Mouse (Mus musculus): ENCODE measurements around the gene Upk1a.
A peak's percentile ranks its signal among the peaks of the same experiment; 100 is the strongest.

Upk1a gene

DNA sequence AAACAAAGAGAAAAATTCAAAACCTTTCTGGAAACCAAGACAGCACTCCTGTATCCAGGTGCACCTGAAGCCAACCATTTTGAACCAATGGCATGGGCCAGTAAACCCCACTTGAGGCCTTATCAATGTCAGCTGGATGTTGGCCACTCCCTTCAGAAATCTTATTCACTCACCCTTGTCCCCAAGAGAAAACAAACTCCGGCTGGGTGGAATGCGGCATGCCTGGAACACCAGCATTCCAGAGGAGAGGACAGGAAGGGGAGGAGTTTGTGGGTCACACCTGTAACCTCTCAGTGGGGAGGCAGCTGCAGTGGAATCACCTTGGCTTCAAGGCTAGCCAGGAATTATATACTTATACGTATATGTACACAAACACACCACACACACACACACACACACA, 10.1 kb downstream of the Upk1a start:
- no peak for DNase-seq (ENCODE audit: low spot score in 2 of 2)

DNA sequence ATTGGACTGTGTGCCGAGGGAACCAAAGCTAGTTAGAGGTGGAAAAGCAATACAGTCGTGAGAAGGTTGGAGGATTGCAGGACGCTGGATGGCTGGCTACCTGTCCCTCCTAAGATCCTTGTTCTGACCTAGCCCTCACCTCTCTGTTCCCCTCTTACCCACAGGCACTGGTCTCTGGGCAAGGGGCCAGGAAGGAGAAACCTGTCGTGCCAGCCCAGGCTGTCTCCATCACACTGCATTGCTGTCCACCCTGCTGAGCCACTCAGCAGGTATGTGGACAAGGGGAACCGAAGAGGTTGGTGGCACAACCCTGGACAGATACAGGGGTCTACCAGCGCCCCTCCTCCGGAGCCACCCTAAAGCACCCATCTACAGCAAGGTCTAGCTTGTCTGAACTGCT, 12.0 kb downstream of the Upk1a start:
- no peak for DNase-seq (ENCODE audit: low spot score in 2 of 2)

GRCm38 (mm10) chr7:30599933-30600353, 12.7 kb downstream of the Upk1a start:
- peak; percentile 90 to 94 for DNase-seq (ENCODE audit: low spot score in 2 of 2)

- DNase-seq (ENCODE audit: low spot score in 2 of 2), result no peak
Measured at GRCm38 (mm10) chr7:30598786-30599185, 13.9 kb downstream of the Upk1a start, which contains the start of gene Zbtb32. Gene Zbtb32 (minus strand): TSS chr7:30598909.

DNA sequence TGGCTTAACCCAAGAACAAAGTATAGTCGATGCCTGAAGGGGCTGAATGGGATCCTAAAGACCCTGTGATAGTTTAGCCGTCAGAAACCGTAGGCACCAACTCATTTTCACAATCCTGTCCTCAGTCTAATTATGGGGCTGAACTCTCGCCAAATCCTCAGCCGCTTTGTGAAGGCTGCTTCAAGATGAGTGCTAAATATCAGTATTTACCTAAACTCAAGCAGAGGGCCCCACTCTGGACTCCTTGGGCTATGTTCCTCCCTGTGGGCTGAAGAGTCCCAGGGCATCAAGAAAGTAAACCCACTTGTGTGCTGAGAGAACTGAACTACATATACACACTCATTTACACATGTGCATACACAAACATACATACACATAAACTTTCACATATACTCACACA, 15.8 kb downstream of the Upk1a start:
- no peak for DNase-seq (ENCODE audit: low spot score in 2 of 2)

DNA sequence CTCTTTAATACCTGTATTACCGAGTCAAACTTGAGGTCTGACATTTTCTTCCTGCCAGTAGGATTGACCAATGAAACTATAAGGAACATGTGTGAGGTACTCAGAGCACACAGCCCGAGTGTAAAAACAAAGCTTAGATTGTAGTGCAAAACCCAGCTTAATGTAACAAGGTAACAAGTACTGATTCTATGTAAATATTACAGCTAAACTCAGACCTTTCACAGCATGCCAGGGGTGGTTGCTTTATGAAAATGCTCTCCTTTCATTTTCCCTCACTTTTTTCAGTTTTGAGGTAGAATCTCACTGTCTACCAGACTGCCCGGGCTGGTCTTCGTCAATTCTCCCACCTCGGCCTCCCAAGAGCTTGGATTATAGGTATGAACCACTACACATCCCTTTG, 16.6 kb downstream of the Upk1a start:
- DNase-seq (ENCODE audit: low spot score in 2 of 2), result no peak

GRCm38 (mm10) chr7:30594510-30595024, 18.1 kb downstream of the Upk1a start:
- DNase-seq (ENCODE audit: low spot score in 2 of 2), result no peak

DNA sequence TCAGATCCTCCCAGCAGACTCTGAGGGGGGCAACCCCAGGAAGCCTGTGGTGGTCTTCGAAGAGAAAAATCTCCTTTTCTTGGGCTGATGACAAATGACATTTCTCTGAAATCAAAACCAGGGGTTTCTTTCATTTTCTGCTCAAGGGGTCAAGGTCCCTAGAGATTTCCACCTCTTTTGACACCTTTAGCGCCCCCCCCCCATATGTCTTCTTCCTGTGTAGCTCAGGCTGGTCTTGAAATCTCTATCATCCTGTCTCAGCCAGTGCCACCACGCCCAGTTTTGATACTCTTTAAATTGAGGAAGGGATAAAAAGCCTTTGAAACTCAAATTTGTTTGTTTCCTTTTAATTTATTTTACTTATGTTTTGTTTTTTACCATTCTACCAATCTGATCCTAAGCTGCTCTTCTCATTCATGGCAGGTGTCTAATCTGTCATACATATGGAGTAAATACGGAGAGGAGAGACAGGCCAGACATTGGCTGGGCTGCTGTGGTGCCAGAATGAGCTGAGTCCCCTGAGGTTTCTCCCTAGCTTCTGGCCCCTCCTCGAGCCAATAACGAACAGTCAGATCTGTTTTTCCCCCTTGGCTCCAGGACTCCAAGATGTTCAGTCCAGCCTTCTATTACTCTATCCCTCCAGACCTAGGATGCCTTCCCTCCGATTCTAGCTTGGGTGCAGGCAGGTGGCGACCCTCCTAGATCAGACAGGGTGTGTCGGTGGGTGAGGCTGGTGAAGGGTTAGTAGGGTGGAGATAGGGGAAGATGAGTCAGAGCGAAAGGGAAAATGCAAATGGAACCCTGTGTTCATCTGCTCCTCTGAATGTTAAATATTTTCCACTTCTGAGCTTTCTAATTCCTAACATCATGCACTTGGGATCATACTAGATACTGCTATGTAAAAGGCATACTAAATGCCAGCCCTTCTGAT, 18.8 kb downstream of the Upk1a start:
- DNase-seq (ENCODE audit: low spot score in 2 of 2), result no peak

DNA sequence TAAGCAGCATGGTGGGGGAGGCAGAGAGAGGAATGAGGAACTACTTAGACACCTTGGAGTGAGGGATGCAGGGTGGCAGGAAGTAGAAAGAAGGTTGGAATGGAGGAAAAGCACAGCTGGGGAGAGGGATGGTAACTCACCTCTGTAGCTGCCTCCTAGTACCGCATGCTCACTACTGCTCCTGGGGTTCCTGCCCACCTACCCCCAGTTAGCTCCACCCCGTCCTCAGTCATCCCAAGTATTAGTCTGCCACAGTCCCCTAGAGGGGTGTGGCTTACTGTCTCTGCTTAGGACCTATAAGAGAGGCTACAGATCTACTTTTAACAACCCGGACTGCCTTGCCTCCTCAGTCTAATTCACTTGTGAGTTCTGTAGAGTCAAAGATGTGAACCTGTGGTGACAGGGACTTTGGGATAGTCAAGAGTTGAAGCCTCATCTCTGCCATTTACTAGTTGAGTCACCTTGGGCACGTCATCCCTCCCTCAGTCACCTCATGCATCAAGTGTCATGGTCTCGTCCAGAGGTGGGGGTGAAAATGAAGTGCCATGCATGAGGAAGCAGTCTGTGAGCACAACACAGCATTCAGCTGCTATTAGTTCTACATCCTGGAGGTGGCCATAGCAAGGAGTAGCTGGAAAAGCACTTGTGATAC, 19.7 kb downstream of the Upk1a start:
- no peak for DNase-seq (ENCODE audit: low spot score in 2 of 2)

DNA sequence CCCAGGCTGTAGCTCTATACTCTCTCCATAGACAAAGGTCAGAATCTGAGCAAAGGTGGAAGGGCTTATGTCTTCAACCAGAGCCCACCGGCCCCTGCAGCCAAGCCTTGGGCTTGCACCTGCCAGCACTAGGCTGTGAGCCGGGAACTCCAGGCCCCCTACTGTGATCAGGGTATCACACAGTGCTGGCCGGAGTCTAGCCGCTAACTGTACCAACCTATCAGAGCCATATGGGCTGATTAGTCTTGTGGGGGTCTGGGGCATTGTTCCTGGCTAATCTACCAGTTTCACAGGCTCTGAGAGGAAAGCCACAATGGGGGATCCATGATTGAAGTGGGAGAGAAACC, 21.1 kb downstream of the Upk1a start:
- DNase-seq (ENCODE audit: low spot score in 2 of 2), result no peak

DNA sequence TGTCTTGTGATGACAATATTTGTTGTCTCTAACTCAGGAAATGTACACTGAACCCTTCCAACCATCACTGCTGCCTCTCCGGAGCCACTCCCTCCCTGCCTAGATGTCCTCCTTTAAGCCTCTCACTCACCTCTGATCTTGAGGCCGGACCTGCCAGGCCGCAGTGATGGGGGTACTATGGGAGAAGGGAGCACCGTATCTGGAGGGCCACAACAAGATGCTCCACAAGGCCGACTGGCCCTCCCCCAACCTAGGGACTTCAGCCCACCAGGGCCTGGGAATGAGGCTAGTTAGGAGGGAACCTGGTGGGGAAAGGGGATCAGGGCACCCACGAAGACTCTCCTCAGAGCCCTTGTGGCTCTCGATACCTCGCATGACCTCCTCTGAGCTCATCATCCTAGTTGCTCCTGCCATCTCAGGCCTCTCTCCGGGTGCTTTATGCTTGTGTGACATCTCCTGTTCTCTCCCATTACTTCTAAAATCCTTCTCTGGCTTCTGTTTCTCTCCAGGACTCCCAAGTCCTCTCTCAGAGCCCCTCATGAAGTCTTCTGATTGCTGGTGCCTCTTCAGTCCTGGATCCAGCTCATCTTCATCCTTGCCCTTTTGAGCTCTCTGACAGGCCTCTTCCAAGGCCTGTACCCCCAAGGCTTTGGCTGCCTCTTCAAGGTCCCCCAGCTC, 21.6 kb downstream of the Upk1a start:
- no peak for DNase-seq (ENCODE audit: low spot score in 2 of 2)

GRCm38 (mm10) chr7:30589435-30590301, 23.0 kb downstream of the Upk1a start:
- peak; percentile 76 for DNase-seq (ENCODE audit: low spot score in 2 of 2)

GRCm38 (mm10) chr7:30588676-30589434, 23.8 kb downstream of the Upk1a start, which contains the start of gene Kmt2b:
Gene Kmt2b (minus strand): TSS chr7:30588726.
- peak; percentile 96 to 97 for DNase-seq (ENCODE audit: low spot score in 2 of 2)

GRCm38 (mm10) chr7:30587842-30588667, 24.6 kb downstream of the Upk1a start:
- peak; percentile 49 to 58 for DNase-seq (ENCODE audit: low spot score in 2 of 2)

DNA sequence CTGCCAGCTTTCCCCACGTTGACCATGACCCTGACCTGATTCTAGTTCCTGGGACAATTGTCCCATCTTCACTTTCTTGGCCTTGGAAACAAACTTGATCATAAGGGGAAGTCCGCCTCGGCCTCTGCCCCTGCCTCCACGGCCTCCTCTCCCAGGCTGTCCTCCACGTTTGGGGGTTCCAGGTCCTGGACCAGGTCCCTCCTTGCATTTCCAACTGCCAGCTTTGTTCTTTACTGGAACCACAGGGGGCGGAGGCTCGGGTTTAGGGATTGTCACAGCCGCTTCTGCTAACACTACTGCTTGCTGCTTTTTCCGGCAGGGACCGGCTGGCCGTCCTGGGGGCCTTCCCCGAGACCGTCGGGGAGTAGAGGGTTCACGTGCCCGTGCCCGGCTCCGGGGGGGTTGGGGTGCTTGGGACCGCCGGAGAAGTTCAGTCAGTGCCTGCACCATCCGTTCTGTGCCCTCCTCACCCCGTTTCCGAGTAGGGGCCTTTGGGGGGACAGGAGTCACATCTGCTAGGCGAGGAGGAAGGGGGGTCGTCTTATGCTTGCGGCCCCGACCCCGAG, 26.1 kb downstream of the Upk1a start:
- DNase-seq (ENCODE audit: low spot score in 2 of 2), result no peak

DNA sequence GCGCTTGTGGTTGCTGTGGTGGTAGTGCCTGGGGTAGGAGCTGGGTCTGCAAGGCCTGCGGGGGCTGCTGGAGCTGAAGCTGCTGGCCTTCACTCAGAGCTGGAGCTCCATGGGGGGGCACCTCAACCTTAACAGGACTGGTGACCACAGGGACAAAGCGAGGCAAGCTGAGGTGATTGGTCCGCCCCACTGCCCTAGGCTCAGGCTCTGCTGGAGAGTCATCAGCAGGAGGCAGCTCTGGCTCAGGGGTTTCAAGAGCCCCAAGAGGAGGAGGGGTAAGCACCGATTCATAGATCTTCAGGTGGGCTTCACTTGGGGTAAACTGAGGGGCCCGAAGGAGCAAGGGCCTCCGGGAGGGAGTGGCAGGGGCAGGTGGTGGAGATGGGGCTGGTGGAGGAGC, 27.5 kb downstream of the Upk1a start:
- no peak for DNase-seq (ENCODE audit: low spot score in 2 of 2)

GRCm38 (mm10) chr7:30584339-30584738, 28.3 kb downstream of the Upk1a start:
- no peak for DNase-seq (ENCODE audit: low spot score in 2 of 2)

DNA sequence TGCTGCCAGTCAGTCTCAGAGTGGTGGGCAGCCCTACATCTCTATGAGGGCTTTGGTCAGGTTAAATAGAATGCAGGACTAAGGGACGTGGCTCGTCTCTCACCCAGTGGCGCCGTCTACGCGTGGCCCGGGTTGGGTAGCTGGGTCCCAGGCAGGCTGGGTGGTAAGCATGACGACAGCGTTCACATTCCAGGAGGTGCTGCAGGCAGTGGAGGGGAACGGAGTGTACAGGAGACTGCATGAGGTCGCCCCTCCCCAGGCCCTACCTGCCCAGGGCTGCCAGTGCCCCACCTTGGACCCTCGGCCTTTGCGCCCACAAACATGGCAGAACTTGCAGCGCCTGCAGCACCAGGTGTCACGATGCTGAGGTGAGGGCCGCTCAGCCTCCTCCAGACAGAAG, 31.1 kb downstream of the Upk1a start:
- DNase-seq (ENCODE audit: low spot score in 2 of 2), result no peak

GRCm38 (mm10) chr7:30579950-30580349, 32.7 kb downstream of the Upk1a start:
- no peak for DNase-seq (ENCODE audit: low spot score in 2 of 2)

Data from frontal cortex, postnatal 36 days (tissue).